Mouse (Mus musculus) neural tube, embryonic 13.5 days (tissue): ENCODE measurements around the gene Prph. TPM values are rescaled to one million over a fixed set of nuclear protein-coding genes. Genes with fewer than 3 reads are reported as not detected.
A peak's percentile ranks its signal among the peaks of the same experiment; 100 is the strongest.

ENCODE experiments used
- ATAC-seq: fragments of 200-750 bp; cut with Nextera tagmentation; 2 replicates; pipeline ENCODE4 v1.8.0; 2017; ENCODE audit warnings: low read depth, mild to moderate bottlenecking, moderate TSS enrichment, moderate library complexity
- H3K27ac ChIP-seq: fragments of 300-500 bp; sonication (generic); replicated peaks from 2 replicates; pipeline ENCODE4 v1.5.1; 2015; ENCODE audit warnings: moderate library complexity, mild to moderate bottlenecking, inconsistent platforms
- H3K27me3 ChIP-seq: fragments of 300-500 bp; sonication (generic); 2 replicates; pipeline ENCODE4 v1.6.1; 2015; ENCODE audit warnings: mild to moderate bottlenecking, inconsistent platforms
- H3K36me3 ChIP-seq: fragments of 300-500 bp; sonication (generic); 2 replicates; pipeline ENCODE4 v1.6.1; 2015; ENCODE audit warnings: mild to moderate bottlenecking, inconsistent platforms
- H3K4me1 ChIP-seq: fragments of 300-500 bp; sonication (generic); replicated peaks from 2 replicates; pipeline ENCODE4 v1.6.1; 2015; ENCODE audit warnings: inconsistent platforms
- H3K4me2 ChIP-seq: fragments of 300-500 bp; sonication (generic); 2 replicates; pipeline ENCODE4 v1.6.1; 2015; ENCODE audit warnings: inconsistent platforms, mild to moderate bottlenecking, moderate library complexity
- H3K4me3 ChIP-seq: fragments of 300-500 bp; sonication (generic); 2 replicates; pipeline ENCODE4 v1.5.1; 2015; ENCODE audit warnings: mild to moderate bottlenecking, inconsistent platforms
- H3K9ac ChIP-seq: fragments of 300-500 bp; sonication (generic); 2 replicates; pipeline ENCODE4 v1.6.1; 2015; ENCODE audit warnings: moderate library complexity, mild to moderate bottlenecking, inconsistent platforms
- H3K9me3 ChIP-seq: fragments of 300-500 bp; sonication (generic); 2 replicates; pipeline ENCODE4 v1.6.1; 2016; ENCODE audit warnings: inconsistent platforms
- WGBS: fragments of 180-500 bp; shearing (Covaris S2); methylation state at CpG from one replicate; pipeline ENCODE4 v1.1.7; 2015; 5-methylcytosine and 5-hydroxymethylcytosine counted together
- polyA plus RNA-seq: library from polyadenylated mRNA; unstranded; fragments of >200 nt; fragmentation: Nextera tagmentation; extraction: Ambion mirVana; gene quantifications from 2 replicates; pipeline ENCODE4 v1.2.1, GENCODE M21; 2015

Gene Prph
- 268 and 371 TPM in 2 replicates for polyA plus RNA-seq

- Histone ChIP-seq H3K4me1 (peaks cover 34% of the 10 kb centered on the region), H3K9me3 (no peaks in the 10 kb centered on the region), H3K36me3 (no peaks in the 10 kb centered on the region), H3K4me2 (peak within 1 kb of the TSS; percentile 60), H3K9ac (peak within 1 kb of the TSS; percentile 66), H3K27me3 (peaks cover 87% of the 10 kb centered on the region), H3K27ac (peak within 1 kb of the TSS; percentile 69), H3K4me3 (peak within 1 kb of the TSS; percentile 39)
- no peak for ATAC-seq
- 2% methylated on average over 30 of the region's 30 CpGs for WGBS
These were observed at the start of gene Prph for GRCm38 (mm10) chr15:99055040-99055439. Gene Prph, plus strand, starts transcription at chr15:99055174.

- WGBS: 61% methylated on average over 6 of the region's 6 CpGs
- Histone ChIP-seq H3K9me3 (no peaks in the 10 kb centered on the region), H3K4me2 (no peak overlapping the region), H3K36me3 (no peaks in the 10 kb centered on the region), H3K4me3 (no peak overlapping the region), H3K9ac (no peak overlapping the region), H3K27me3 (no peaks in the 10 kb centered on the region), H3K4me1 (no peaks in the 10 kb centered on the region), H3K27ac (no peak overlapping the region)
- no peak for ATAC-seq
These were observed 46.2 kb upstream of the Prph start for GRCm38 (mm10) chr15:99008801-99009241.

GRCm38 (mm10) chr15:99010896-99011295, 44.1 kb upstream of the Prph start:
- Histone ChIP-seq H3K4me1 (no peaks in the 10 kb centered on the region), H3K27me3 (no peaks in the 10 kb centered on the region), H3K27ac (no peak overlapping the region), H3K36me3 (no peaks in the 10 kb centered on the region), H3K4me2 (no peak overlapping the region), H3K9me3 (no peaks in the 10 kb centered on the region), H3K4me3 (no peak overlapping the region), H3K9ac (no peak overlapping the region)
- 85% methylated on average over 2 of the region's 2 CpGs for WGBS
- ATAC-seq: no peak

GRCm38 (mm10) chr15:99011946-99012345, 43.0 kb upstream of the Prph start:
- H3K4me2 ChIP-seq: no peak overlapping the region
- no peaks in the 10 kb centered on the region for H3K4me1 ChIP-seq
- no peaks in the 10 kb centered on the region for H3K27me3 ChIP-seq
- ATAC-seq: no peak
- 88% methylated on average over 3 of the region's 3 CpGs for WGBS
- no peaks in the 10 kb centered on the region for H3K9me3 ChIP-seq
- no peaks in the 10 kb centered on the region for H3K36me3 ChIP-seq
- H3K9ac ChIP-seq: no peak overlapping the region
- H3K27ac ChIP-seq: no peak overlapping the region
- H3K4me3 ChIP-seq: no peak overlapping the region

- no peaks in the 10 kb centered on the region for H3K36me3 ChIP-seq
- no peak overlapping the region for H3K27ac ChIP-seq
- no peaks in the 10 kb centered on the region for H3K27me3 ChIP-seq
- H3K9me3 ChIP-seq: no peaks in the 10 kb centered on the region
- peaks cover 23% of the 10 kb centered on the region; the same call in 1 of the 2 replicates for H3K4me1 ChIP-seq
- no peak overlapping the region for H3K4me3 ChIP-seq
- no peak overlapping the region for H3K9ac ChIP-seq
- WGBS: 69% methylated on average over 9 of the region's 9 CpGs
- no peak for ATAC-seq
- no peak overlapping the region for H3K4me2 ChIP-seq
These were observed 40.4 kb upstream of the Prph start for GRCm38 (mm10) chr15:99014496-99015030.

- H3K27me3 ChIP-seq: no peaks in the 10 kb centered on the region
- no peak for ATAC-seq
- H3K9ac ChIP-seq: peak overlapping the region; percentile 38; the same call in 1 of the 2 replicates
- peaks cover 23% of the 10 kb centered on the region; the same call in 1 of the 2 replicates for H3K4me1 ChIP-seq
- H3K4me3 ChIP-seq: no peak overlapping the region
- H3K9me3 ChIP-seq: no peaks in the 10 kb centered on the region
- no peaks in the 10 kb centered on the region for H3K36me3 ChIP-seq
- peak overlapping the region; percentile 76 for H3K27ac ChIP-seq
- no peak overlapping the region for H3K4me2 ChIP-seq
- WGBS: 84% methylated on average over 8 of the region's 8 CpGs
These were observed 37.6 kb upstream of the Prph start for GRCm38 (mm10) chr15:99017355-99017761.

GRCm38 (mm10) chr15:99017986-99018385, 37.0 kb upstream of the Prph start:
- Histone ChIP-seq H3K4me1 (peaks cover 23% of the 10 kb centered on the region; the same call in 1 of the 2 replicates), H3K9ac (peak overlapping the region; percentile 31; the same call in 1 of the 2 replicates), H3K36me3 (no peaks in the 10 kb centered on the region), H3K9me3 (no peaks in the 10 kb centered on the region), H3K27me3 (no peaks in the 10 kb centered on the region), H3K27ac (peak overlapping the region; percentile 76), H3K4me3 (no peak overlapping the region), H3K4me2 (no peak overlapping the region)
- ATAC-seq: no peak
- 49% methylated on average over 9 of the region's 9 CpGs for WGBS

GRCm38 (mm10) chr15:99018630-99019029, 36.3 kb upstream of the Prph start:
- Histone ChIP-seq H3K4me3 (no peak overlapping the region), H3K9ac (no peak overlapping the region), H3K4me2 (no peak overlapping the region), H3K9me3 (no peaks in the 10 kb centered on the region), H3K4me1 (peaks cover 23% of the 10 kb centered on the region; the same call in 1 of the 2 replicates), H3K27ac (peak overlapping the region; percentile 76), H3K27me3 (no peaks in the 10 kb centered on the region), H3K36me3 (no peaks in the 10 kb centered on the region)
- no peak for ATAC-seq
- 83% methylated on average over 4 of the region's 4 CpGs for WGBS

- Histone ChIP-seq H3K4me3 (no peak overlapping the region), H3K4me2 (peak overlapping the region; percentile 20), H3K27me3 (no peaks in the 10 kb centered on the region), H3K9me3 (no peaks in the 10 kb centered on the region), H3K4me1 (peaks cover 23% of the 10 kb centered on the region; the same call in 1 of the 2 replicates), H3K36me3 (no peaks in the 10 kb centered on the region), H3K27ac (no peak overlapping the region), H3K9ac (peak overlapping the region; percentile 22; the same call in 1 of the 2 replicates)
- WGBS: 51% methylated on average over 8 of the region's 8 CpGs
- ATAC-seq: no peak
These were observed 35.5 kb upstream of the Prph start for GRCm38 (mm10) chr15:99019436-99019835.

GRCm38 (mm10) chr15:99020171-99020570, 34.8 kb upstream of the Prph start:
- no peaks in the 10 kb centered on the region for H3K36me3 ChIP-seq
- H3K4me3 ChIP-seq: no peak overlapping the region
- H3K9ac ChIP-seq: no peak overlapping the region
- no peaks in the 10 kb centered on the region for H3K9me3 ChIP-seq
- peaks cover 23% of the 10 kb centered on the region; the same call in 1 of the 2 replicates for H3K4me1 ChIP-seq
- no peak overlapping the region for H3K4me2 ChIP-seq
- no peaks in the 10 kb centered on the region for H3K27me3 ChIP-seq
- no peak for ATAC-seq
- 95% methylated on average over 4 of the region's 4 CpGs for WGBS
- H3K27ac ChIP-seq: no peak overlapping the region

GRCm38 (mm10) chr15:99021255-99021654, 33.7 kb upstream of the Prph start:
- Histone ChIP-seq H3K4me3 (no peak overlapping the region), H3K4me2 (no peak overlapping the region), H3K9ac (no peak overlapping the region), H3K4me1 (peaks cover 23% of the 10 kb centered on the region; the same call in 1 of the 2 replicates), H3K36me3 (no peaks in the 10 kb centered on the region), H3K27me3 (no peaks in the 10 kb centered on the region), H3K9me3 (no peaks in the 10 kb centered on the region), H3K27ac (no peak overlapping the region)
- no peak for ATAC-seq
- 95% methylated on average over 7 of the region's 7 CpGs for WGBS

- Histone ChIP-seq H3K9ac (no peak overlapping the region), H3K4me2 (no peak overlapping the region), H3K9me3 (no peaks in the 10 kb centered on the region), H3K27ac (no peak overlapping the region), H3K4me1 (peaks cover 9% of the 10 kb centered on the region), H3K36me3 (no peaks in the 10 kb centered on the region), H3K27me3 (peaks cover 7% of the 10 kb centered on the region), H3K4me3 (no peak overlapping the region)
- ATAC-seq: no peak
- WGBS: 21% methylated on average over 7 of the region's 8 CpGs
These were observed 30.2 kb upstream of the Prph start for GRCm38 (mm10) chr15:99024668-99025314.
